ENCODE assay signal across 8 mouse cellular contexts in the genomic region with DNA sequence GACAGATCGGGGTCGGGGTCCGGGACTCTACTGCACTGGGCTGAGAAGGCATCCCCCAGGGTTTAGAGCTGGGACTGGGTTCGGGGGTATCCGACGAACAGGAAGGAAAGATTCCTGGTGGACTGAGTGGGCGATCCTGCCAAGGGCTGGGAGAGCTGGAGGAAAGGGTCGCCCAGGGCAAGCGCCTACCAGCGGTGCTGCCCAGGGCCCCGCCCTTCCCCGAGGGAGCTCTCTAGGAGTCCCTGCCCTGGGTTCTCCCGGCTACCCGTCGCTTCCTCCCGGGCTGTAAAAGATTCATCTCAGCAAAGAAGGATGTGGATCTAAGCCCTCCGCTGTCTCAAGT. TPM values are rescaled to one million over a fixed set of nuclear protein-coding genes. Genes with fewer than 3 reads are reported as not detected.
DNase-seq lines count a peak whose midpoint lies in the region; ATAC-seq and TF ChIP-seq lines count a peak whose summit lies in the region.

No protein-coding gene starts in this region.

- H3K27ac ChIP-seq in ES-E14 (ENCODE audit: insufficient read depth, low read depth, low read length, poor library complexity, severe bottlenecking): no peak overlapping the region
- H3K27ac ChIP-seq in forebrain, embryonic 14.5 days (ENCODE audit: low read depth, low read length): peak overlapping the region; percentile 97
- no peak overlapping the region for H3K27ac ChIP-seq in intestine, postnatal 0 days (ENCODE audit: low read depth, low read length)
- peak overlapping the region; percentile 100 for H3K27ac ChIP-seq in midbrain, embryonic 10.5 days (replicated peaks)

- peak overlapping the region; percentile 87 for H3K4me2 ChIP-seq in forebrain, embryonic 14.5 days (ENCODE audit: low read length)
- peak overlapping the region; percentile 89 for H3K4me2 ChIP-seq in intestine, postnatal 0 days (replicated peaks; ENCODE audit: low read depth)

- DNase-seq in embryo, embryonic 10.5 days (ENCODE audit: low spot score): peak; percentile 68
- no peak for DNase-seq in embryo, embryonic 10 days (ENCODE audit: low spot score)
- no peak for DNase-seq in ES-E14 (ENCODE audit: low read depth, low spot score)
- DNase-seq in forebrain, embryonic 14.5 days (ENCODE audit: low spot score): peak; percentile 52
- no peak for DNase-seq in midbrain, embryonic 10.5 days (ENCODE audit: low spot score)
- DNase-seq in left cerebral cortex, adult 18-20 months (ENCODE audit: low spot score in 2 of 2): no peak
- no peak for DNase-seq in natural killer cell, adult 2 months (ENCODE audit: low spot score in 2 of 2)

- 0% methylated on average over 17 of the region's 17 CpGs for WGBS in forebrain, embryonic 14.5 days
- under 1% methylated on average over 17 of the region's 17 CpGs for WGBS in intestine, postnatal 0 days
- under 1% methylated on average over 17 of the region's 17 CpGs for WGBS in midbrain, embryonic 10.5 days

- TF ChIP-seq CTCF in intestine, postnatal 0 days (IDR thresholded peaks at IDR 0.05; ENCODE audit: low read depth): no peak

- peak; percentile 43 for ATAC-seq in forebrain, embryonic 14.5 days
- ATAC-seq in intestine, postnatal 0 days: no peak

- H3K4me1 ChIP-seq in ES-E14 (ENCODE audit: control insufficient read depth in 2 of 2, insufficient read depth in 2 of 2, low read length in 2 of 2, poor library complexity in 1 of 2): peaks cover 2 to 3% of the 10 kb centered on the region in 2 experiments; a peak in 2 of 4 replicates
- peaks cover 28% of the 10 kb centered on the region for H3K4me1 ChIP-seq in forebrain, embryonic 14.5 days (ENCODE audit: control insufficient read depth, insufficient read depth, low read length)
- no peaks in the 10 kb centered on the region for H3K4me1 ChIP-seq in intestine, postnatal 0 days (replicated peaks; ENCODE audit: control insufficient read depth, insufficient read depth, low read length)
- H3K4me1 ChIP-seq in midbrain, embryonic 10.5 days: peaks cover 93% of the 10 kb centered on the region

- in situ Hi-C loops in ES-E14 (cut with MboI; ENCODE audit: low sequenced_read_pairs in 2 of 2, unreplicated experiment in 2 of 2): no loop called here

- H3K9ac ChIP-seq in ES-E14 (ENCODE audit: insufficient read depth, low read depth, low read length, poor library complexity, severe bottlenecking): peak overlapping the region; percentile 83
- H3K9ac ChIP-seq in forebrain, embryonic 14.5 days (ENCODE audit: low read length): peak overlapping the region; percentile 96
- H3K9ac ChIP-seq in intestine, postnatal 0 days (ENCODE audit: low read depth, low read length): peak overlapping the region; percentile 46; the same call in 1 of the 2 replicates

- peaks cover 4% of the 10 kb centered on the region; the same call in 1 of the 2 replicates for H3K36me3 ChIP-seq in ES-E14 (ENCODE audit: control insufficient read depth, insufficient read depth, low read length, poor library complexity, severe bottlenecking)
- peaks cover 25% of the 10 kb centered on the region for H3K36me3 ChIP-seq in forebrain, embryonic 14.5 days (ENCODE audit: control insufficient read depth, insufficient read depth, low read length)
- H3K36me3 ChIP-seq in intestine, postnatal 0 days (ENCODE audit: control insufficient read depth, insufficient read depth): no peaks in the 10 kb centered on the region
- H3K36me3 ChIP-seq in midbrain, embryonic 10.5 days: peaks cover 49% of the 10 kb centered on the region

- no peaks in the 10 kb centered on the region for H3K27me3 ChIP-seq in forebrain, embryonic 14.5 days (replicated peaks; ENCODE audit: control insufficient read depth, insufficient read depth, low read length)
- H3K27me3 ChIP-seq in intestine, postnatal 0 days (replicated peaks; ENCODE audit: control insufficient read depth, insufficient read depth, low read length): peaks cover 24% of the 10 kb centered on the region
- peaks cover 16% of the 10 kb centered on the region for H3K27me3 ChIP-seq in midbrain, embryonic 10.5 days (ENCODE audit: low read depth, poor library complexity, severe bottlenecking)

- H3K4me3 ChIP-seq in ES-E14 (ENCODE audit: insufficient read depth in 1 of 2, low read depth in 1 of 2, low read length in 2 of 2, poor library complexity in 1 of 2, severe bottlenecking in 1 of 2): peak overlapping the region; percentile 63 to 93
- peak overlapping the region; percentile 91 for H3K4me3 ChIP-seq in forebrain, embryonic 14.5 days (ENCODE audit: low read depth, low read length)
- peak overlapping the region; percentile 68 for H3K4me3 ChIP-seq in intestine, postnatal 0 days (ENCODE audit: low read depth, low read length)
- peak overlapping the region; percentile 100 for H3K4me3 ChIP-seq in midbrain, embryonic 10.5 days

- H3K9me3 ChIP-seq in ES-E14 (ENCODE audit: control insufficient read depth, insufficient read depth, low read depth, low read length): no peaks in the 10 kb centered on the region
- H3K9me3 ChIP-seq in forebrain, embryonic 14.5 days (replicated peaks; ENCODE audit: control insufficient read depth, low read length): no peaks in the 10 kb centered on the region
- H3K9me3 ChIP-seq in intestine, postnatal 0 days (ENCODE audit: control insufficient read depth): no peaks in the 10 kb centered on the region
- no peaks in the 10 kb centered on the region for H3K9me3 ChIP-seq in midbrain, embryonic 10.5 days (replicated peaks)

TF ChIP-seq in ES-E14, 5 proteins besides CTCF, POLR2A, EP300 and RAD21:
- TF ChIP-seq ZC3H11A (IDR thresholded peaks at IDR 0.05; ENCODE audit: borderline replicate concordance, low read depth, low read length) (no peak), HCFC1 (IDR thresholded peaks at IDR 0.05; ENCODE audit: borderline replicate concordance, insufficient read depth, low read length) (no peak), ZNF384 (IDR thresholded peaks at IDR 0.05; ENCODE audit: low read depth, low read length) (no peak), MAFK (IDR thresholded peaks at IDR 0.05; ENCODE audit: insufficient read depth, low read depth, low read length) (no peak), CHD2 (IDR thresholded peaks at IDR 0.05; ENCODE audit: low read depth, low read length) (no peak)

RNA-seq across cellular contexts. Expression of gene Igdcc3, which starts 1.0 kb away (rescaled TPM):
- total RNA-seq in ES-E14 (2012; rRNA removed): 6.0 and 6.1 TPM in 2 replicates
- polyA plus RNA-seq in forebrain, embryonic 14.5 days (2014; fragmentation: Nextera tagmentation; extraction: Ambion mirVana): 5.1 and 5.8 TPM in 2 replicates
- 0.22 TPM in 2 replicates for polyA plus RNA-seq in intestine, postnatal 0 days (2015; fragmentation: Nextera tagmentation; extraction: Ambion mirVana)
- polyA plus RNA-seq in midbrain, embryonic 10.5 days (2016; fragmentation: Nextera tagmentation; extraction: Ambion mirVana): 334 and 450 TPM in 2 replicates
- 1 to 10 TPM; 1.4 to 1.7 TPM for total RNA-seq in left cerebral cortex, adult 18-20 months (2021)

RNA-seq across cellular contexts. Expression of gene Igdcc4, which starts 40.7 kb away (rescaled TPM):
- total RNA-seq in ES-E14 (2012; rRNA removed): 8.8 and 17.9 TPM in 2 replicates
- polyA plus RNA-seq in forebrain, embryonic 14.5 days (2014; fragmentation: Nextera tagmentation; extraction: Ambion mirVana): 8.9 and 13.4 TPM in 2 replicates
- 4.1 and 4.5 TPM in 2 replicates for polyA plus RNA-seq in intestine, postnatal 0 days (2015; fragmentation: Nextera tagmentation; extraction: Ambion mirVana)
- polyA plus RNA-seq in midbrain, embryonic 10.5 days (2016; fragmentation: Nextera tagmentation; extraction: Ambion mirVana): 8.9 and 12.6 TPM in 2 replicates
- 10 to 100 TPM; 28.0 to 30.6 TPM for total RNA-seq in left cerebral cortex, adult 18-20 months (2021)

RNA-seq across cellular contexts. Expression of gene Parp16, which starts 53.2 kb away (rescaled TPM):
- 4.9 TPM in 2 replicates for total RNA-seq in ES-E14 (2012; rRNA removed)
- 4.2 and 4.4 TPM in 2 replicates for polyA plus RNA-seq in forebrain, embryonic 14.5 days (2014; fragmentation: Nextera tagmentation; extraction: Ambion mirVana)
- 9.9 and 10.5 TPM in 2 replicates for polyA plus RNA-seq in intestine, postnatal 0 days (2015; fragmentation: Nextera tagmentation; extraction: Ambion mirVana)
- polyA plus RNA-seq in midbrain, embryonic 10.5 days (2016; fragmentation: Nextera tagmentation; extraction: Ambion mirVana): 7.2 and 7.9 TPM in 2 replicates
- total RNA-seq in left cerebral cortex, adult 18-20 months (2021): 1 to 10 TPM; 4.0 to 4.3 TPM

Comparison
In these comparisons a context has a peak if more than half of its experiments do, and no peak if none do; other contexts are left out.
1. DNase-seq: peak in embryo, embryonic 10.5 days (single experiment) and forebrain, embryonic 14.5 days (single experiment); none in embryo, embryonic 10 days (single experiment), ES-E14 (single experiment), midbrain, embryonic 10.5 days (single experiment), left cerebral cortex, adult 18-20 months (0 of 2) and natural killer cell, adult 2 months (0 of 2).
2. H3K27ac ChIP-seq: peak in forebrain, embryonic 14.5 days (single experiment) and midbrain, embryonic 10.5 days (single experiment); none in ES-E14 (single experiment) and intestine, postnatal 0 days (single experiment).
3. H3K9ac ChIP-seq: peak in every context shown above with its lines; median percentile 96 in forebrain, embryonic 14.5 days; 83 in ES-E14; 46 in intestine, postnatal 0 days.
4. RNA of gene Igdcc3, which starts 1.0 kb away (polyA plus RNA-seq): 334 to 450 TPM in midbrain, embryonic 10.5 days; 5.1 to 5.8 TPM in forebrain, embryonic 14.5 days and 0.22 TPM in intestine, postnatal 0 days; every median in the first group is over 10 times any median in the second.
5. Peak in every context shown above with its lines, with median percentiles within 50 percentile points of each other: H3K4me3 ChIP-seq.